Mouse (Mus musculus) midbrain, embryonic 10.5 days (tissue): ENCODE data around the gene Ppp1r13b. TPM values are rescaled to one million over a fixed set of nuclear protein-coding genes. Genes with fewer than 3 reads are reported as not detected.

Experiments
- DNase-seq: peaks from one replicate; pipeline ENCODE4 v3.0.0-alpha.2; 2017; ENCODE audit warnings: low spot score
- H3K27ac ChIP-seq: fragments of 300-500 bp; sonication (generic); replicated peaks from 2 replicates; pipeline ENCODE4 v1.5.1; 2016; ENCODE audit warnings: mild to moderate bottlenecking
- H3K27me3 ChIP-seq: fragments of 300-500 bp; sonication (generic); 2 replicates; pipeline ENCODE4 v1.6.1; 2016; ENCODE audit warnings: low read depth, mild to moderate bottlenecking; ENCODE audit not compliant: poor library complexity, severe bottlenecking
- H3K36me3 ChIP-seq: fragments of 300-500 bp; sonication (generic); 2 replicates; pipeline ENCODE4 v1.6.1; 2016; ENCODE audit warnings: mild to moderate bottlenecking, moderate library complexity
- H3K4me1 ChIP-seq: fragments of 300-500 bp; sonication (generic); 2 replicates; pipeline ENCODE4 v1.6.1; 2016
- H3K4me3 ChIP-seq: fragments of 300-500 bp; sonication (generic); 2 replicates; pipeline ENCODE4 v1.5.1; 2016; ENCODE audit warnings: mild to moderate bottlenecking, moderate library complexity
- H3K9me3 ChIP-seq: fragments of 300-500 bp; sonication (generic); replicated peaks from 2 replicates; pipeline ENCODE4 v1.6.1; 2016; ENCODE audit warnings: mild to moderate bottlenecking
- WGBS: fragments of 180-500 bp; shearing (Covaris S2); methylation state at CpG from one replicate; pipeline ENCODE4 v1.1.7; 2016; 5-methylcytosine and 5-hydroxymethylcytosine counted together
- polyA plus RNA-seq: library from polyadenylated mRNA; unstranded; fragments of >200 nt; fragmentation: Nextera tagmentation; extraction: Ambion mirVana; gene quantifications from 2 replicates; pipeline ENCODE4 v1.2.1, GENCODE M21; 2016

Gene Ppp1r13b
- polyA plus RNA-seq, 1 experiment from 2014 or later = 3.5 TPM

DNA sequence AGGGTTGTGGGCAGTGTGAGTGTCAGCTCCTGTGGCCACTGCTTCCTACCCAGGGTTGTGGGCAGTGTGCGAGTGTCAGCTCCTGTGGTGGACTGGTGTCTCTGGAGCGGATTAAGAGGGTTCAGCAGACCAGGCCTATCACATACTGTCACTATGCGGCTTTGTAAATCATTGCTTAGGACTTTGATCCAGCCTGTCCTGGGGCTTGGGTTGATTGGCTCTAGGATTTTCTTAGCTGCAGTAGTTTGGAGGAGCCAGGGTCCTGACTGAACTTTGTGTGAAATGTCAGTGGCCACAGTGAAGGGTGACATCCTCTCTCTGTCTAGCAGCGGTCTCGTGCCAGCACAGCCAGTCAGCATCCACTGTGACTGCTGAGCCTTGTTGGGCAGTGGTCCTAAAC is 117.8 kb downstream of the Ppp1r13b start:
- no peaks in the 10 kb centered on the region for H3K4me1 ChIP-seq
- H3K36me3 ChIP-seq = peaks cover 100% of the 10 kb centered on the region
- H3K4me3 ChIP-seq = no peak overlapping the region
- H3K27ac ChIP-seq = no peak overlapping the region
- H3K9me3 ChIP-seq = no peaks in the 10 kb centered on the region
- WGBS = 94% methylated on average over 5 of the region's 5 CpGs
- no peak for DNase-seq
- H3K27me3 ChIP-seq = no peaks in the 10 kb centered on the region

DNA sequence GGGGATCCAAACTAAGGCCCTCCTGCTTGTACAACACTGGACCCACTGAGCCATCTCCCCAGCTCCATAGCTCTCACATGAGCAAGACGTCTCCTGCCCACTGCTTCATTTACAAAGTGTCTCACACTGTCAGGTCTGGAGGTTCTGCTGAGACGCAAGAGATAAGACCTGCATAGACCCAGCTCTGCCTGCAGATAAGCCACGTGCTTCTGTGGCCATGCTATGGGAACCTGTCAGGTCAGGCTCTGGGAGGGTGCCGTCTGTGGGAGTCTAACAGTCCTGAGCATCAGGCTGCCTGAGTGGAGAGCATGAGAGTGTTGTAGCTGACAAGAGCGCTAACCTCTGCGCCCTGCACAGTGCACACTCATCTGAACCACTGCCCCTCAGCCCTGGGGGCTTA is 120.9 kb downstream of the Ppp1r13b start:
- Histone ChIP-seq H3K36me3 (peaks cover 100% of the 10 kb centered on the region), H3K27ac (no peak overlapping the region), H3K27me3 (no peaks in the 10 kb centered on the region), H3K4me3 (no peak overlapping the region), H3K4me1 (no peaks in the 10 kb centered on the region), H3K9me3 (no peaks in the 10 kb centered on the region)
- DNase-seq = no peak
- WGBS = 97% methylated on average over 6 of the region's 6 CpGs

DNA sequence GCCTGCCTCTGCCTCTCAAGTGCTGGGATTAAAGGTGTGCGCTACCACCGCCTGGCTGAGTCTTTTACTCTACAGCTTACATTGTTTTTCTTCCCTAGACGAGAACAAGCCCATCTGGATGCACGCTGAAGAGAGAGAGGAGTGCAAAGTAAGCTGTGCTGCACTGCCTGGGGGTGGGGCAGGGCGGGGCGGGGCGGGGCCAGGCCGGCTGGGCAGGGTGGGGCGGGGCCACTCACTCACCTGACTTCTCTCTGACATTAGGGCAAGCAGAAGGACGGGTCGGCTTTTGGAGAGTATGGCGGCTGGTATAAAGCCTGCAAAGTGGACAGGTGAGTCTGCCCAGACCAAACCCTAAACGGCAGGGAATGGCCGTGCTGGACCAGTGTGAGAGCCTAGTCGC is 122.7 kb downstream of the Ppp1r13b start:
- peaks cover 100% of the 10 kb centered on the region for H3K36me3 ChIP-seq
- 80% methylated on average over 15 of the region's 15 CpGs for WGBS
- H3K9me3 ChIP-seq = no peaks in the 10 kb centered on the region
- no peak overlapping the region for H3K4me3 ChIP-seq
- no peak overlapping the region for H3K27ac ChIP-seq
- no peaks in the 10 kb centered on the region for H3K4me1 ChIP-seq
- no peak for DNase-seq
- no peaks in the 10 kb centered on the region for H3K27me3 ChIP-seq

DNA sequence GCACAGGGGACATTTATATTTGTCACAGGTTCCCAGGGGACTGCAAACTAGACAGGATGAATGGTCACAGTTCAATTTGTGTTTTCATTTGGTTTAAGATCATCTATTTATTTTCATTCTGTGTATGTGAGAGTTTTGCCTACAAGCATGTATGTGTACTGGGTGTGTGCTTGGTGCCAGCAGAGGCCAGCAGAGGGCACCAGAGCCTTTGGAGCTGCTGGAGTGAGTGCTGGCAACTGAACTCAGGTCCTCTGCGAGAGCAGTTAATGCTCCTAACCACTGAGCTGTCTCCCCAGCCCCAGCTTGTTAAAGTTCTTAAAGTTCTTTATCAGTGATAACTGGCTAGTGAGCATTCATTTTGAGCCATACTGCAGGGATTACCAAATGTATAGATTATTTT is 128.4 kb downstream of the Ppp1r13b start:
- H3K4me3 ChIP-seq = no peak overlapping the region
- H3K27ac ChIP-seq = no peak overlapping the region
- 100% methylated on average over 1 of the region's 1 CpGs for WGBS
- no peak for DNase-seq
- H3K27me3 ChIP-seq = no peaks in the 10 kb centered on the region
- H3K4me1 ChIP-seq = 0 out of 2 replicates have a peak, but pooled peaks cover 2% of the 10 kb centered on the region
- no peaks in the 10 kb centered on the region; the same call in 1 of the 2 replicates for H3K9me3 ChIP-seq
- H3K36me3 ChIP-seq = peaks cover 99% of the 10 kb centered on the region

Other genes with a start within 250 kb of the Ppp1r13b start
- gene Ckb, start 235.8 kb downstream of the Ppp1r13b start, polyA plus RNA-seq = 2,837 and 3,349 TPM in 2 replicates
- gene Trmt61a, start 230.0 kb downstream of the Ppp1r13b start, polyA plus RNA-seq = 18.4 and 18.7 TPM in 2 replicates
- 57.2 and 62.0 TPM in 2 replicates for gene Bag5, start 194.9 kb downstream of the Ppp1r13b start, polyA plus RNA-seq
- 59.8 and 59.9 TPM in 2 replicates for gene Apopt1, start 194.8 kb downstream of the Ppp1r13b start, polyA plus RNA-seq
- gene Klc1, start 149.3 kb downstream of the Ppp1r13b start, polyA plus RNA-seq = 189 and 265 TPM in 2 replicates
- gene Xrcc3, start 94.2 kb downstream of the Ppp1r13b start, polyA plus RNA-seq = 16.7 and 18.2 TPM in 2 replicates
- gene Zfyve21, start 93.9 kb downstream of the Ppp1r13b start, polyA plus RNA-seq = 75.3 and 79.2 TPM in 2 replicates
- 559 and 585 TPM in 2 replicates for gene Atp5mpl, start 58.9 kb upstream of the Ppp1r13b start, polyA plus RNA-seq
- 1.0 TPM in 2 replicates for gene Tdrd9, start 63.4 kb upstream of the Ppp1r13b start, polyA plus RNA-seq
- not detected in 2 replicates for gene Rd3l, start 73.2 kb upstream of the Ppp1r13b start, polyA plus RNA-seq
- gene Aspg, start 198.6 kb upstream of the Ppp1r13b start, polyA plus RNA-seq = 1.3 and 1.5 TPM in 2 replicates
- gene Kif26a, start 238.1 kb upstream of the Ppp1r13b start, polyA plus RNA-seq = 3.3 and 4.7 TPM in 2 replicates